Mouse (Mus musculus) mesoderm, embryonic 11.5 days (tissue): ENCODE data around the gene Tapt1.

ENCODE experiments used
- DNase-seq: peaks from one replicate; pipeline ENCODE4 v3.0.0-alpha.2; 2012; ENCODE audit warnings: low read depth, low spot score

Gene Tapt1

DNA sequence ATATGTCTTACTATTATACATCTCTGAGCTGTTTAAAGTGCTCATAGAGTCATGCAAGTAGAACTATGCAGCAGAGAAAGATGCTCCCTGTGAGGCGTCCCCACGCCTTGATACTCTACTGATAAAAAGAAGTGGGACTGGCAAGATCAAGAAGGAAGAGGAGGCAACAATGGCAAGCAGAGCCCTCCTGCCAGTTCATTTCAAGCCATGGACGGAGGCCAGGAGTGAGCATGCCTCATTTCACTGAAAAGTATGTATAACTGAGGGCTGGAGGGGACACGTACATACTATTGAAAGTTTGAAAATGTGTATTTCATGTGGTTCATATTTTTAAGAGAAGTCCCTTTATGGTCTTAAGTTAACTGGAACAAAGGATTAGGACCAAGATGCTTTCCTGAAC lies 28.0 kb downstream of the Tapt1 start:
- DNase-seq = no peak

DNA sequence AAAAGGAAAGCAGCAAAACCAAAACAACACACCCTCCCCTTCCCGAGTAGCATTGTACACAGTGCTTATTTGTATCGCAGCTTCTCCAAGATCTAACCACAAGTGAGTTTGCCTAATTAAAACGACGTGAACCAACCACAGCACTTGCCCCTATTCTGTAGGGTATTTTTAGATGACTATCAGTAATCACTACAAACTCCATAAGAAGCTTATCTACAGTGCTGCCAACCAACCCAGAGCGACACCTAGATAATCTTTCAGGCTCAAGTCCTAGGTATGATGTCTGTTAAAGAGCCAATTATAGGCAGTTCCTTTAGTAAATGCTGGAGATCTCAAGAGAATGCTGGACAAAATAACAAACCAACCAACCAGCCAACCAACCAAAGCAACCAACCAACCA lies 28.6 kb downstream of the Tapt1 start:
- DNase-seq = no peak

DNA sequence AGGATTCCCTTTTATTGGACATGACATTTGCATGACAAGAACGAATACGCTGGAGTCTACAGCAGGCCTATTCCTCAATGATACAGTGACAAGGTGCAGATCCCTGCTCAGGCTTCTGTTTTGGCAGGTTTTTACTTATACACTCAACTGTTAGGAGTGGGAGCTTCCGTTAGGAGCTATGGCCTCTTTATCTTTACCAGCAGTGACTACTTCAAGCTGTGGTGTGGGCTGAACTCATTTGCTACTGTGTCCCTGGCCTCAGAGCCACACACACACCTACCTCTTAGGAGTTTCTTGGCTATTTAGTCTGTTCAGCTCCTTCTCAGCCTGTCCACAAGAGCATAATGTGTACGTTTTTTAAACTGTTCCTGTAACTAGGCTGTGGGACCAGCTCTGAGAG lies 30.3 kb downstream of the Tapt1 start:
- DNase-seq = no peak

DNA sequence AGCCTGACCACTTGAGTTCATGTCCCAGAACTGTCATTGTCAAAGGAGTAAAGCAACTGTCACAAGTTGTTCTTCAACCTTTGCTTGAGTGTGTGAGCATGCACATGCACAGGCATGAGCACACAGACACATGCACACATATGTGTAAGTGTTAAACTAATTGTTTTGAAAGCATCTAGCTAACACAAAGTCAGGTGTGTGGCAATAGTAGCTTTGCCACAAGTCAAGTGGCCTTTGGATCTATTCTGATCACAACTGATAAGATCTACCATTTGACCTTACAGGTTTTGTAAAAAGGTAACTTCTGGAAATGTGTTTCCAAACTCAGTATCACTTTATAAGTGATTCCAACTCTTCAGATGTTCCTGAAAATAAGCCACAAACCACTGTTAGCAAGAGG lies 39.1 kb downstream of the Tapt1 start:
- no peak for DNase-seq

DNA sequence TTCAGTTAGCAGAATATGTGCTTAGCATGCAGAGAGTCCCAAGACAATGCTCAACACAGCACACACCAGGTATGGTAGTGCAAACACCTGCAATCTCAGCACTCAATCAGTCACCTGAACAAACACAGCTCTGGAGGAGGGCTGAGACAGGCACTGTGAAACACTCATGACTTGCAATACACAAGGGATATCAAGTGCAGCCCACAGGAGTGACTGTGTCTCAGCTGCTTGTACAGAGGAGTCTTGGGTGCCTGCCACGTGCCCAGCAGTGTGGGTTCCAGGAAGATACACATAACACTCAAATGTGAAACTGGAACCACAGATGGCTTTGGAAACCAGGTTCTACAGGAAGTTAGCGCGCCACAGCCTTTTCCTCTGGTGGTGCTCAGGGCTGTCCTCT lies 44.8 kb downstream of the Tapt1 start:
- DNase-seq = no peak

DNA sequence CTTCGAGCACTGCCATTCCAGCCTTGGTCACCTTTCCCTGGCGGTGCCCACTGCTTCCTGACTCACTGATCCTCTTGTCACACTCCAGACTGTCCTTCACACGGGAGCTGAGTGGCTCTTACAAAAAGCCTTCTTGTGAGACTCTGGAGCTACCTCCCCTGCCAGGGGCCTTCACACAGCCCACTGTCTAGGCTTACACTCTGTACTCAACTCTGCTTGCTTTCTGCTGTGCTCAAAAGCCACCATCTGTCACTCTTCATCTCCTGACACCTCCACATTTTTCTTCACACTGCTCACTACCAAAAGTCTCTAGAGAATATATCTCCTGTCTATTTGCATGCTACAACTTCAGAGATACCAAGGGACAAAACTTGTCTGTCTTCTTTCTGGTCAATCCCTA lies 46.0 kb downstream of the Tapt1 start:
- no peak for DNase-seq

DNA sequence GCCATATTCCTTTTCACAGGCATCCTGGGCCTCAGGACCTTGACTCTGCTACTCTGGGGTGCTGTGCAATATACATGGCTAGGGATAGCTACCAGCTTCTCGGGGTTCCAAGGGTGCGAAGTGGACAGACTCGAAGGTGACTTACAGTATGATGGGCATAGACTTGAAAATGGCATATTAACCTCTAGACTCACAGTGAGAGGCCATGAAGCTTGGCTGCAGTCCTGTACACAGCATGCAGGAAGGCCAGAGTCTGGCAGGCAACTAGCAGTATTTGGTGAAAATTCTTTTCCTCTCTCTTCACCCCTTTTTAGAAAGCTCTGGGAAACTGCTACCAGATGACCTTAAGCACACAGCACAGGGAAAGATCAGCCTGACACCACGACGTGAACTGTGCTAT lies 52.4 kb downstream of the Tapt1 start:
- DNase-seq = no peak

DNA sequence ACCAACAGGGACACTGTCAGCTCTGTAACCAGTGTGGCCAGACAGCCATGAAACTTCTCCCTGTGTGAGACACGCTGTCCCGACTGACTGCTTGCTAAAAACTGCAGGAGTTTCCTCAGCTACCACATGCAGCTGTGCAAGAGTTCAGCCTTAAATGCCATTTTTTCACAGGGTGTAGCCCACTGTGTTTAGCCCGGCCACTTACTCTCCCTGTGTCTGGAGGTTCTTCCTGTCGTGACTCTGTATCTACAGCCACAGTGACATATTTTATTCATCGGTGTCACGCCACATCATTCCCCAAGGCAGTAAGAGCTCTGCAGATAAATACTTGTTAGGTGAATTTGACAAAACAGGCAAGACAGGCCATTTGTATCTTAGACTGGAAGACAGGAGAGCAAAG lies 59.6 kb downstream of the Tapt1 start:
- DNase-seq = no peak

DNA sequence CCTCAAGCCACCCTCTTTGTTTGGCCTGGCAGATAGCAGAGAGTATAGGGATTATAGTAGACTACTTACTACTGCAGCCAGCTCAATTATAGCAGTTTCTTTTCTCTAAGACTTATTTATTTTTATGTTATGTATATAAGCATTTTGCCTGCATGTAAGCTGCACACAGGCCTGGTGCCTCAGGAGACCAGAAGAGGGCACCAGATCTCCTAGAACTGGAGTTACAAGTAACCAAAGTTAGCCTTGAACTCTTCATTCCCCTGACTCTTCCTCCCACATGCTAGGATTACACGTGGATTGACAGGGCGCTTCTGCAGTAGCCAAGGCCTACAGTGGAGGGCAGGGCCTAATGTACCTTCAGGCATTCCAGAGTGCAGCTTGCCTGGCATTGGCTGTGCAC lies 60.6 kb downstream of the Tapt1 start:
- peak; percentile 16 for DNase-seq

DNA sequence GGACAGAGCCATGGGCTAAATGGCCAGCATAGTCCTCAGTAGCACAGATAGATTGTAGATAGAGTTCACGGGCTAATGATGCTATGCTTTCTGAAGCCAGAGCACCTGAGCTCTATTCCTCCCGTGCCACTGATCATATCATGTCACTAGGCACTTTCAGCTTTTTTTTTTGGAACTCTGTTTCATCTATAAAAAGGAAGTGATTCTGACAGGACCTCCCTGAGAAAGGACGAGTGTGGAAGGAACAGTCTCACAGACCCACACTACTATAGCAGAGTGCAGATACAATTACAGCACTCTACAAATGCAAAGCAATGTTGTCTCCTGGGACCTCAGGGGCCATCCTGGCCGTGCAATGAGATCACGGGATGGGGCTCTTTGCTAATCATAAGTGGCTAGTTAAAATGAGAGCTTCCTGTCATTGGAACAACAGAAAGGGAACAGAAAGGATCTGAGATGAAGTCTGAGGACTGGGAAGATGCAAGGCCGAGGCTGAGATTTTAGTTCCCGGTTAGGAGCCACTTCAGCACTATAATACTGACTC lies 62.1 kb downstream of the Tapt1 start:
- no peak for DNase-seq

DNA sequence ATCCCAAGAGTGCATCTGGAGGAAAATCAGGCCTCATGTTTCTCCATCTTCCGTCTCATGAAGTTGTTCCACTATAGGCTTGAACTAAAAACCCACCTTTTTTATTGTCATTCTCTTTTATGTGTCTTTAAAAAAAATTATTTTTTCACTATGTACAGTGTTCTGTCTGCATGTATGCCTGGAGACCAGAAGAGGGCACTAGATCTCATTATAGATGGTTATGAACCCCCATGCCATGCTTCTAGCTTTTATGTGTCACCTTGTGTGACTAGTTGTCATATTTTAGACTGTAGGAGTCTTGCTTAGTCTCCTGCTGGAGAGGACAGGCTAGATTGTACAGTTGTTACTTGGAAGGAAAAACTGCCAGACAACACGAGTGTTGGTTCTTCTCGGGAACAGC lies 63.1 kb downstream of the Tapt1 start:
- no peak for DNase-seq

DNA sequence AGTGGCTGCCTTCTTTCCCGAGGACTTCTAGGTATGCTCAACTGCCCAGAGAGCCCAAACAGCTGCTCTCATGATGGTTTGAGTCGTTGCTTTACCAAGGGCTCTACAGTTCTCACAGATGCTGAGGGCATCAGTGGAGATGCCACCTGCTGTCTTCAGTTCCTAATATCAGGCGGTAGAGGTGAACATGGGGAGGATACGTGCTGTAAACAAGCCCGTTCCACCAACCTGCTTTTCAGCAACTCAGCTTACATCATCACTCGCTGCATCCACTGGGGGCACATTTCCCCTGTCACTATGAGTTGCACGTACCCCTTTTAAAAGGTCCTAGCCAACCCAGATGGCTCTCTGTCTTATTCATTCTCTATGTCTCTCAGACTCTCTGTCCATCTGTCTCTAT lies 63.6 kb downstream of the Tapt1 start:
- DNase-seq = no peak

DNA sequence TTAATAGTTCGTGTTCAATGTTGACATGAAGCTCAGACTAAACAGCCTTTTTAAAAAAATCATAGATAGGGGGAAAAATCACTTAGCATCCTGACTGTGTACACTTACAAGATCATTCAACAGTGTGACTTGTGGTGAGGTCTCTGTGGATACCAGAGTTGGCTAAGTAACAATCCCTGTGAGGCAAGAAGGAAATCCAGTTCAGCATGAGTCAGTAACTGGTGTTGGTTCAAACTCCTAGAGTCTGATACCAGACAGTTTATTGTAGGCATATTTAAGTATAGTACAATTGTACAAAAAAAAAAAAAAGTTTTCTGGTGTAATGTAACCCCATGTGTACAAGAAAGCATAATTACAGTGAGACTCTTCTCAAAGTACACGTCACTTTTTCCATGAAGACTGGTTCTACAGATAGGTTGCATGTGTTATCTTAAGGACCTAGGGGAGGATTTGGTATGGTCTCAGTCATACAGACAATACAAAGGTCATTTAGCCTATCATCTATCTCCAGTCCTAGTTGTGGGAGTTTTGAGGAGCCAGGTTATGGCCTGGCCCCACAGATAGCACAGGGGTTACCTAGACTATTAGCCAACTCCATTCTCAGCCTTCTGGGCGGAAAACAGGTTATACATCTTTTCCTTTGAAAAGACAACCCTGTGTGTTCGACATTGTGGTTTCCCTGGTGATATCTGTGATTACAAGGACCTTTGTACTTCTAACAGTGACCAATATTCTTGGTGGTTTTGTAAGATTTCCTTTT lies 66.6 kb downstream of the Tapt1 start:
- DNase-seq = no peak

DNA sequence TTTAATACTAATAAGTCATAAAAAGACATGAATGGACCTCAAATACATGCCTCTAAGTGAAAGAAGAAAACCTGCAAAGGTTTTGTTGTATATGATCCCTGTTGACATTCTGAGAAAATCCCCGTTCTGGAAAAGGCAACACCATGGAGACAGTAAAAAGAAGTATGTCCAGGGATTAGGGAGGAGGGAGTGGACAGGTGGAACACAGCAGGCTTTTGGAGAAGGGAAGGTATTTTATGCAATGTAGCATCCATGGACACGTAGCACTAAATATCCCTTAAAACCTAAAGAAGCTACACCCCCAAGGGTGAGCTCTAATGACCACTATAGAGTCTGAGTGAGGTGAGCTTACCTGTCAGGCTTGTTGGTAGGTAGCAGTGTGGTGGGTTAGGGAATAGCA lies 67.2 kb downstream of the Tapt1 start:
- DNase-seq = no peak

DNA sequence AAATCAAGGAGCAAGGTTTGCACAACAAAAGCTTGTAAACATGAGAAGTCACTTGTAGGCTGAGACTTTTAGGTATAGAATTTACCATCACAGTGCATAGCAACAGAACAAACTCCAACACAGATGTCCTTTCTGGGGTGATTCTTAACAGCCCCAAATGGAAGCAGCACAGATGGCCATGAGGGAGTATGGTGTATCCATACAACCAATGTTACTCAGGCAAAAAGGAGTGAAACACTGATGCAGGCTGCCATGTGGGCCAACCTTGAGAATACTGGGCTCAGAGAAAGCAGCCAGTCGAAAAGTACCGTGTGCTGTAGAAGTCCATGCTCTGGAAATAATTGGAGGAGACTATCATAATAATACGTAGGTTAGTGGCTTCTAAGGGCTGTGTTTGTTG lies 68.0 kb downstream of the Tapt1 start:
- no peak for DNase-seq

DNA sequence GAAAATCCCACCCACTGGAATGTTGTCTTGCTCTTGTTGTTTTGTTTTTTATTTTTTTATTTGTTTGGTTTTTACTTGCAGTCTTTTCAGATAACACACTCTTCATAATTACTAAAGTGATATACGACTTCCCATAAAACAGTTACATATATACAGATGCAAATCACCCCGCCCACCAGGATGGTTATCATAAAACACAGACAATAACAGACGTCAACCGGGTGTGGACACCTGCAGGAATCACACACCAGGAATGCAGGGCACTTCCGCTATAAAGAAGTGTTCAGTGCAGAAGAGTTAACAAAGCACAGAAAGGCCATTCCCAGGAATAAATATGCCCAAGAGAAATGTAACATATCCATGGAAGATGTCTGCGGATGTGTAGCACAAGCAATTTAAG lies 68.7 kb downstream of the Tapt1 start:
- no peak for DNase-seq

DNA sequence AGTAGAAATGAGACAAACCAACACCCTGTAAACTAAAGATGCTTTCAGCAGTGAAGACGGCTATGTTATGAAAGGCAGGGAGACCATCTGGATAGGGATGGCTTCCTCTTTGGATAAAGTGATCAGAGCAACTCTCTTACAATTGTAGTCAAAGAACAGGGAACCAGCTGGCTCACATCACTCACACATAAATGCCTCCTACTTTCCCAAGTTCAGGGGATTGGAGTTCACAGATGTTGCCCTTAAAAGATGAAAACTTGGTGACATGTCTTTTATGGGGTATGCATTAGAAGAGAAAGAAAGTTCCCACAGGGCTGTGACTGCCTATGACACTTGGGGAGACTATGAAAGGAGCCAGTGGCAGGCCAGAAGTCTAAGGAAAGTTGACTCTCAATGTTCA lies 73.4 kb downstream of the Tapt1 start:
- DNase-seq = no peak

DNA sequence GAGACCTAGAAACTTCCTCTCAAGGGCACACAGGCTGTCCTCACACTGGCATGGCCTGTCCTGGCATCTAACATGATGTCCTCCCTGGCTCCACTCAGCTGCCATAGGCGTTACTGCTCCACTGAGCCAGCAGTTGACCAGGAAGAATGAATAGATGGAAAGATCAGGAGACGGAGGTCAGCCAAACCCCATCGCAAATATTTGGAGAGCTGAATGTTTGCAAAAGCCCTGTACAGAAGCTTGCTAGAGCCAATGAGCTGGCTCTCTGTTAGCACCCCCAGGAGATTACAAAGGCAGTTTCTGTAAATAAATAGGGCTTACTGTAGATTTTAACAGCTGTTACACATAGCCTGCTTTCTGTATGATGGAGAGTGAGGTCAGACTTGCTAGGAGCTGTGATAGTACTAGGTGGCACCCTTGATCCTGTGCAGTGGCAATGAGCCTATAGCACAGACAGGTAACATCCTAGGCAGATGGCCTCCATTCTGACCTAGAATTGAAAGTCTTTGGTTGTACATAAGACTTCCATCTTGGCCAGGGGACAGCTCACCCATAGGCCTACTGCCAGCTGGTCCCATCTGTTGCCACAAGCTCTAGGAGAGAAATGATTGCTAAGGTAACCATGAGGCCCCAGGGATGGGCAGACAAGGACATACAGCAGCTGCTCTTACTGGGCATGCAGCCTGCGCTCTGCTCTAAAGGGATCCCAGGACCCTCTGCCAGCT lies 74.9 kb downstream of the Tapt1 start:
- no peak for DNase-seq

DNA sequence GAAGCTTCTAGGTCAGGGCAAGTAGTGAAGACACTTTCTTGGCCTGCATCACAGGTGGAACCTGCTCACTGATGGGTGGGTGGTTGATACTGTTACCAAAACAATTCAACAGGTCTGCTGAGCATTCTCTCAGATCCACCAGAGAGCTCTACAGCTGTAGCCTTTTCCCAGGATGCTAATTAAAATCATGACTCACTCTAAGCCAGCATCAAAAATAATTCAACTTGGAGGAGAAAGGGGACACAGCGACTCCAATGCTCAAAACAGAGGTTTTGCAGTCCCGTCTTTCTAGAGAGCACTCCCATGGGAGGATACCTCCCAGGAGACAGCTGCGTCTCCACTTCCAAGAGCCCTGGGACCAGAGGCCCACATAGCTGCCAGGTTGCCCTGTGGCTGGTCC lies 78.7 kb downstream of the Tapt1 start:
- DNase-seq = no peak

DNA sequence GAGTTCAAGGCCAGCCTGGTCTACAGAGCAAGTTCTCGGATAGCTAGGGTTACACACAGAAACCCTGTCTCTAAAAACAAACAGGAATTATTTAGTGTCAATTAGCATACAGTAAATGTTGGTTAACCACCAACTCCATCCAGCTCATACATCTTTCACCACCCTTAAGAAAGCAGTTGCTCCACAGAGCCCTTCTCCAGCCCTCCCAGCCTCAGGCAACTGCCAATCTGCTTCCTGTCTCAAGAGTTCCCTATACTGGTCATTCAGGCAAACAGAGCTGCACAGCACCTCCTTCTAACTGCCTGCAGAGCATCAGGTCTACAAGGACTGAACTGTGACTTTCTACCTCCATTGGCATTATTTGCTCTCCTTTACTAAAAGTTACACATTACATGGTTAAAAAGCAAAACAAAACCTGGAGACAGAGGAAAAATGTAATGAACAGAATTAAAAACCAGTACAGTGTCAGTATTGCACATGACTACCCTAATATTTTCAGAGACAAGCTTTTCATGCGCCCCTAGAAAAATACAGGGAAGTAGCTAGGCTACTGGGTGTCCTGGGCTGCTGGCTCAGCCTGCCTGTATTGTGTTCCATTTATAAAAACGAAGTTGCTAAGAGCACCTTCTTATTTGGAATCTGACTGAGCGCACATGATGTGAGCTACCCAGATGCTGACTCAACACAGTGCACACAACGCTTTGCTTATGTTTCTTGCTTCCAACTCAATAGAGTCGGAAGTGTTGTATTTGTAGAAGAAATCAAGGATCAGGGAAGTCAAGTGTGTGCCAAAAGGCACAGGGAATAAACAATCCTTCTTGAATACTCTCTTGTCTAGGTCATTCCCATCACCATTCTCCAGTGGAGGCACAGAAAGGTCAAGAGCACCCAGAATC lies 79.7 kb downstream of the Tapt1 start:
- no peak for DNase-seq

DNA sequence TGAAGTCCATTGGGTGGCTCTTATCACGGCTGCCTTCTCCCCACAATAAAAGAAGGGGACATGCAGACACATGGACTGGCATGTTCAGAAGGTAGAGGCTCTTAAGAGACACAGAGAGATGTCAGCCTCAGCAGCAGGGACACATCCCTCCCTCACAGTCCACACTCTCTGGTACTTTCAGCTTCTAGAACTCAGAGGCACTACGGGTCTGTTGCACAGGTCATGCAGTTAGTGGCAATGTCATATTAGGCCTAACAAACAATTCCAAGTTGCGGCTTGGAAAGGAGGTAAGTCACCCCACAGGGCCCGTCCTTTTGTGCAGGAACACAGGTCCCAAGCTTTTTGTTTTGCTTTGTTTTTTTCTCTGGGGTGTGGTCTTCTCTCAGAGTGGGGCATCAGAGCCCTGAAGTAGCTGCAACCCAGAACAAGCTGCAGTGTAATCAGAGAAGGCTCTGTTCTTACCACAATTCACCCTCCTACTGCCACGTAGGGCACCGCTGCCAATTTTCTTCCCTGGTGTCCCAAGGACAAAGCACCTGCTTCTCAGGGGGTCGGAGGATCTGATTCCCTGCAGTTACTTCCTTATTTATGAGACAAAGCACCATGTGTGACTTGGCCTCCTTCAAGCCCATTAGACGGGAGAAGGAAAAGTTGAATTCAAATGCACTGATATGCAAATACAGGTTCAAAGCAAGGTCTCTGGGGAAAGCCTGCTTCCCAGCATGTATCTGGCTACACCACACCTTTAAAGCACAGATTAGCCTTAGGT lies 82.8 kb downstream of the Tapt1 start:
- DNase-seq = no peak
